ENCODE assay signal across 1 mouse cellular context in genomic region chrX:12085949-12086348, GRCm38 (mm10).
TF ChIP-seq lines count a peak whose summit lies in the region.

No protein-coding gene starts in this region.

TF ChIP-seq in MEL, 35 proteins besides CTCF, POLR2A, EP300 and RAD21 (continued from another document):
- TF ChIP-seq CHD2 (IDR thresholded peaks at IDR 0.05; ENCODE audit: low read length) = no peak
- no peak for TF ChIP-seq JUND (IDR thresholded peaks at IDR 0.05; ENCODE audit: low read depth, low read length)
- peak; percentile 75 for TF ChIP-seq MAZ (IDR thresholded peaks at IDR 0.05; ENCODE audit: low read depth, low read length)
- no peak for TF ChIP-seq HCFC1 (IDR thresholded peaks at IDR 0.05; ENCODE audit: low read depth, low read length)
- TF ChIP-seq RCOR1 (IDR thresholded peaks at IDR 0.05; ENCODE audit: low read depth, low read length) = peak; percentile 85
- TF ChIP-seq TBP (IDR thresholded peaks at IDR 0.05; ENCODE audit: low read depth, low read length) = 0 out of 2 replicates have a peak, but pooled peaks have one; percentile 20
- TF ChIP-seq MXI1 (IDR thresholded peaks at IDR 0.05; ENCODE audit: low read depth, low read length) = peak; percentile 60; the same call in 1 of the 2 replicates
- peak; percentile 99 for TF ChIP-seq GATA1 (IDR thresholded peaks at IDR 0.05; ENCODE audit: low read depth, low read length)
- TF ChIP-seq UBTF (IDR thresholded peaks at IDR 0.05; ENCODE audit: borderline replicate concordance, insufficient read depth, low read depth, low read length) = no peak
- peak; percentile 37 for TF ChIP-seq TAL1 (IDR thresholded peaks at IDR 0.05; ENCODE audit: low read length)
- TF ChIP-seq POLR2AphosphoS2 (IDR thresholded peaks at IDR 0.05; ENCODE audit: low read length) = no peak
- 0 out of 2 replicates have a peak, but pooled peaks have one; percentile 6 for TF ChIP-seq ZC3H11A (IDR thresholded peaks at IDR 0.05; ENCODE audit: low read depth, low read length)
- peak; percentile 89 for TF ChIP-seq SIN3A (IDR thresholded peaks at IDR 0.05; ENCODE audit: low read length)
- peak; percentile 97 for TF ChIP-seq ETS1 (IDR thresholded peaks at IDR 0.05; ENCODE audit: low read depth, low read length)
- 0 out of 2 replicates have a peak, but pooled peaks have one; percentile 21 for TF ChIP-seq NELFE (IDR thresholded peaks at IDR 0.05; ENCODE audit: low read depth, low read length)
